Mouse (Mus musculus) lung, postnatal 0 days (tissue): ENCODE data around the gene Il18rap.
A peak's percentile ranks its signal among the peaks of the same experiment; 100 is the strongest.

ENCODE experiments used
- CTCF ChIP-seq: IDR thresholded peaks from 2 replicates; pipeline ENCODE4 v1.5.1; 2016; ENCODE audit warnings: antibody characterized with exemption, mild to moderate bottlenecking
- EP300 ChIP-seq: IDR thresholded peaks from 2 replicates; pipeline ENCODE4 v1.6.1; 2016; ENCODE audit warnings: antibody characterized with exemption, mild to moderate bottlenecking, control low read depth

- TF ChIP-seq CTCF (no peak), EP300 (0 out of 2 replicates have a peak, but pooled peaks have one; percentile 9)
Observed at GRCm38 (mm10) chr1:40600394-40601327, 85.5 kb downstream of the Il18rap start.
